Mouse (Mus musculus) ES-E14 (cell line): ENCODE measurements around the gene F2rl1.

Experiments used
- CHD2 ChIP-seq: IDR thresholded peaks from 2 replicates; pipeline ENCODE4 v1.6.1; 2014; ENCODE audit warnings: mild to moderate bottlenecking, low read depth, low read length, inconsistent platforms
- HCFC1 ChIP-seq: IDR thresholded peaks from 2 replicates; pipeline ENCODE4 v1.6.1; 2012; ENCODE audit warnings: low read length, inconsistent platforms, borderline replicate concordance; ENCODE audit not compliant: insufficient read depth
- MAFK ChIP-seq: IDR thresholded peaks from 2 replicates; pipeline ENCODE4 v1.6.1; 2014; ENCODE audit warnings: mild to moderate bottlenecking, low read depth, low read length, inconsistent platforms; ENCODE audit not compliant: insufficient read depth
- ZC3H11A ChIP-seq: IDR thresholded peaks from 2 replicates; pipeline ENCODE4 v1.6.1; 2012; ENCODE audit warnings: low read depth, mild to moderate bottlenecking, inconsistent platforms, low read length, borderline replicate concordance
- ZNF384 ChIP-seq: IDR thresholded peaks from 2 replicates; pipeline ENCODE4 v1.6.1; 2012; ENCODE audit warnings: low read depth, low read length, inconsistent platforms

GRCm38 (mm10) chr13:95549421-95549820 lies 24.4 kb upstream of the F2rl1 start:
- TF ChIP-seq ZC3H11A (no peak), ZNF384 (no peak), MAFK (no peak), CHD2 (no peak), HCFC1 (no peak)
